ENCODE assay signal across 8 mouse cellular contexts in the genomic region with DNA sequence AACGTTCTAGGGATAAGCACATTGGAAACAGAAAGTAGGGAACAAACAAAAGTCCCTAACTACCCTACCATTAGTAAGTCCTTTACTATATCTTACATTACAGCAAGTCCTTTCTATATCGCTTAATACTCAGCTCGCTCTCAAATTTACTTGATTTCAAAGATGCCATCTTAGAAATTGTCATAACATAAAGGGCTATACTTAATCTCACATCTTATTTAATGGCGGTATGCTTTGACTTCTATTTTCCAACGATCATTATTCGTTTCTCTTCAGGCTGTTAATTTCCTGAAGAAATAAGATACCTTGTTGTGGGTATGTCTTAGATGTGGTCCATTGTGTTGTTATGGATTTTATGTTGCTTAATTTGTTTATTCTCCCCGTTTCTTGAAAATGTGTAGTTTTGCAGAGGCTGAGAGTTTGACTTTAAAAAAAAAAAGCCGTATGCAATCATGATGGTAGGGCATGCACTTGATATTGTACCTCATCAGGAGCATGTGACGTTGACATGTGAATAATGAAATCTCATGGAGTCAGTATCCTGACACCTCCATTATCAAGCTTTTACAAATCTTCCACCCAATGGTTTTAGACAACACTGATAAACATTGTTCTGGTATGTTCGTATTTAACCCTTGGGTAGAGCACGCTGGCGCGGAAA.
DNase-seq lines count a peak whose midpoint lies in the region; ATAC-seq and TF ChIP-seq lines count a peak whose summit lies in the region.

No protein-coding gene starts in this region.

- peak overlapping the region; percentile 87; the same call in 1 of the 2 replicates for H3K9ac ChIP-seq in forebrain, embryonic 16.5 days (replicated peaks; ENCODE audit: low read depth, low read length)
- peak overlapping the region; percentile 60; the same call in 1 of the 2 replicates for H3K9ac ChIP-seq in liver, embryonic 15.5 days

- H3K4me1 ChIP-seq in heart, embryonic 10.5 days: no peaks in the 10 kb centered on the region
- peaks cover 25% of the 10 kb centered on the region for H3K4me1 ChIP-seq in E14TG2a.4 (replicated peaks; ENCODE audit: low read depth, low read length)
- peaks cover 9% of the 10 kb centered on the region; the same call in 1 of the 2 replicates for H3K4me1 ChIP-seq in forebrain, embryonic 16.5 days (replicated peaks; ENCODE audit: control insufficient read depth, insufficient read depth, low read length)
- peaks cover 23% of the 10 kb centered on the region for H3K4me1 ChIP-seq in liver, embryonic 15.5 days (replicated peaks)

- no peak for TF ChIP-seq CTCF in E14TG2a.4 (conservative IDR thresholded peaks at IDR 0.05; ENCODE audit: low read length)

- peak overlapping the region; percentile 97 for H3K27ac ChIP-seq in heart, embryonic 10.5 days
- H3K27ac ChIP-seq in forebrain, embryonic 16.5 days (ENCODE audit: low read length): peak overlapping the region; percentile 96
- H3K27ac ChIP-seq in liver, embryonic 15.5 days (replicated peaks): peak overlapping the region; percentile 89

- peak overlapping the region; percentile 76 for H3K4me2 ChIP-seq in forebrain, embryonic 16.5 days (ENCODE audit: low read length)
- H3K4me2 ChIP-seq in liver, embryonic 15.5 days: peak overlapping the region; percentile 91

- no peaks in the 10 kb centered on the region for H3K36me3 ChIP-seq in heart, embryonic 10.5 days
- H3K36me3 ChIP-seq in E14TG2a.4 (ENCODE audit: insufficient read depth, low read length): no peaks in the 10 kb centered on the region
- H3K36me3 ChIP-seq in forebrain, embryonic 16.5 days (ENCODE audit: control insufficient read depth, insufficient read depth): no peaks in the 10 kb centered on the region
- H3K36me3 ChIP-seq in liver, embryonic 15.5 days (replicated peaks): no peaks in the 10 kb centered on the region

- 47% methylated on average over 13 of the region's 13 CpGs for WGBS in heart, embryonic 10.5 days
- 49% methylated on average over 13 of the region's 13 CpGs for WGBS in forebrain, embryonic 16.5 days
- 42% methylated on average over 13 of the region's 13 CpGs for WGBS in liver, embryonic 15.5 days (ENCODE audit: insufficient replicate concordance)

- ATAC-seq in forebrain, embryonic 16.5 days: no peak
- ATAC-seq in liver, embryonic 15.5 days (ENCODE audit: insufficient read depth): no peak

- no peak for DNase-seq in heart, embryonic 10.5 days (ENCODE audit: low spot score)
- no peak for DNase-seq in heart, postnatal 14 days
- no peak for DNase-seq in urinary bladder, postnatal 10 days (ENCODE audit: low spot score)
- no peak for DNase-seq in natural killer cell, adult 2 months (ENCODE audit: low spot score in 2 of 2)
- no peak for DNase-seq in gastrocnemius, postnatal 4 days (ENCODE audit: low spot score in 2 of 2)

- no peaks in the 10 kb centered on the region for H3K27me3 ChIP-seq in heart, embryonic 10.5 days (ENCODE audit: insufficient read depth, poor library complexity, severe bottlenecking)
- no peaks in the 10 kb centered on the region for H3K27me3 ChIP-seq in E14TG2a.4 (ENCODE audit: insufficient read depth, low read length)
- no peaks in the 10 kb centered on the region for H3K27me3 ChIP-seq in forebrain, embryonic 16.5 days (replicated peaks; ENCODE audit: control insufficient read depth, insufficient read depth, low read length)
- no peaks in the 10 kb centered on the region for H3K27me3 ChIP-seq in liver, embryonic 15.5 days

- intact Hi-C loops in heart, postnatal 14 days (cut with DNase I): loop anchor here (5.0 kb wide), 1 partner anchor 292 kb away; no protein-coding TSS in a partner anchor

- no peaks in the 10 kb centered on the region for H3K9me3 ChIP-seq in heart, embryonic 10.5 days
- no peaks in the 10 kb centered on the region for H3K9me3 ChIP-seq in E14TG2a.4 (ENCODE audit: low read length)
- H3K9me3 ChIP-seq in forebrain, embryonic 16.5 days (ENCODE audit: control insufficient read depth, low read length): no peaks in the 10 kb centered on the region
- H3K9me3 ChIP-seq in liver, embryonic 15.5 days (replicated peaks): no peaks in the 10 kb centered on the region

- H3K4me3 ChIP-seq in heart, embryonic 10.5 days: peak overlapping the region; percentile 95
- peak overlapping the region; percentile 88 for H3K4me3 ChIP-seq in E14TG2a.4 (replicated peaks; ENCODE audit: low read length)
- H3K4me3 ChIP-seq in forebrain, embryonic 16.5 days (replicated peaks; ENCODE audit: low read length): peak overlapping the region; percentile 97
- peak overlapping the region; percentile 81 for H3K4me3 ChIP-seq in liver, embryonic 15.5 days (replicated peaks)
